Mouse (Mus musculus): ENCODE measurements around the gene Fam189a2. TPM values are rescaled to one million over a fixed set of nuclear protein-coding genes. Genes with fewer than 3 reads are reported as not detected.

Gene Fam189a2
- total RNA-seq (2021): 10 to 100 TPM; 10.2 to 11.5 TPM

- peak in 1 of 2 experiments; percentile 44 for DNase-seq (ENCODE audit: low spot score in 2 of 2)
- intact Hi-C loops (cut with DNase I): loop anchor here (5.0 kb wide), 1 partner anchor 71 kb away; no protein-coding TSS in a partner anchor
Measured at GRCm38 (mm10) chr19:24030871-24031556, at the start of gene Fam189a2. TSS of gene Fam189a2 (minus strand) at chr19:24031019.

GRCm38 (mm10) chr19:24077658-24078057 lies 46.8 kb upstream of the Fam189a2 start:
- intact Hi-C loops (cut with DNase I): no loop called here
- DNase-seq (ENCODE audit: low spot score in 2 of 2): no peak

GRCm38 (mm10) chr19:24076536-24076935 lies 45.7 kb upstream of the Fam189a2 start:
- intact Hi-C loops (cut with DNase I): no loop called here
- DNase-seq (ENCODE audit: low spot score in 2 of 2): no peak

GRCm38 (mm10) chr19:24075927-24076326 lies 45.1 kb upstream of the Fam189a2 start:
- intact Hi-C loops (cut with DNase I): no loop called here
- DNase-seq (ENCODE audit: low spot score in 2 of 2): peak in 1 of 2 experiments; percentile 49

DNA sequence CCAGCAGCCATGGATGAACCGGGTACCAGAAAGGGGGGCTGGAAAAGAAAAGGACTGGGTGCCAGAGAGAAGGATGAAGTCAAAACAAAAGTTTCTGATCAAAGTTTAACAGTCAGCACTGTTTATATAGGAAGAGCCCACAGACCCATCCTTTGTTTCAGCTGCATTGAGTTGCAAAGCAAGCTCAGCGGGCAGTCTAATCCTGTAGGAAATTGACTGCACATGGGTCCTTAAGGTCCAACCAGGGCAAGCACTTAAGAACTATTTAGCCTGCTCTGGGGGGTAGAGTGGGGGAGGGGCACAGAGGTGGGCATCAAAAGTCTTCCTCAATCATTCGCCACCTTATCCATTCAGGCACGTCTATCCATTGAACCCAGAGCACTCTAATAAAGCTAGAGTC lies 42.3 kb upstream of the Fam189a2 start:
- intact Hi-C loops (cut with DNase I): no loop called here
- no peak for DNase-seq (ENCODE audit: low spot score in 2 of 2)

DNA sequence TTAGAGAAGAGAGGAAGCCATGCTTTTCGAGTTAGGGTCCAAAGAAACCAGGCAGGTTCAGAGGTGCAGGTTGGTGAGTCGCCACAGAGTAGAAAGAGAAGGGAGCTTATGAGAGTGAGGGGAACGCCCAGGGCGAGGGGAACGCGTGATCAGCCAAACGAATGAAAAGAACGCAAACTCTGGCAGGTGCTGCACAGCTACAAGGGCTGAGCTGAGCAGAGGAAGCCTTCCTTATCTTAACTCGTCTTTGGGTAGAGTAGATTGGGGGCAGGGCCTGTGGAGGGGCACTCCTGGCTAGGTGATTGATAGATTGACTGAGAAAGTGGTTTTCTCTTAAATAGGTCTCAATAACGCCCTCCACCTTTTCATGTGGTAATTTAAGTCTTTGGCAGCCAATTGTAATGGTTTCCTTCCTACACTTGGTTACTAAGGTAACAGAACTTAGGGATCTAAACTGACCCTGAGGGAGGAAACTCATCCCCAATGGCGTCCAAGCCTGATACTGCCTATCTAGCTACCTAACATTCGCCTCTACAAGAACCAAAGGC lies 33.6 kb upstream of the Fam189a2 start:
- intact Hi-C loops (cut with DNase I): no loop called here
- DNase-seq (ENCODE audit: low spot score in 2 of 2): no peak

GRCm38 (mm10) chr19:24063585-24063984 lies 32.8 kb upstream of the Fam189a2 start:
- DNase-seq (ENCODE audit: low spot score in 2 of 2): no peak

DNA sequence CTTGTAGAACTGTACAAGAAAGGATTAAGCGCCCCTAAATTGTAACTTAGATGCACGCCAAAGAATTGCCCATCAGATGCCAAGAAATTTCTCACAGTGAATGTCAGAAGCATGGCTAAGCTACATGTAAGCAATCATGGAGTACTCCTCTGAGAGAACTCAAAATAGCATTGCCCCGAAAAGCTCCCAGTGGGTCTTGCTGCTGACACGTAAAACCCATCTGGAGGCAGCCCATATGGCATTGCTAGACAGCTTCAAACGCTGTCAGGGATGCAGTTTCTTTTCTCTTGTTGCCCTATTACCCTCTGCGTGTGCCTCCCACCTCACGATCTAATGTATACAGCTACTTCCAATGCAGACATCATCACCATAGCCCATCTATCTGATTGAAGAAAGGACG lies 28.0 kb upstream of the Fam189a2 start:
- DNase-seq (ENCODE audit: low spot score in 2 of 2): no peak
- intact Hi-C loops (cut with DNase I): loop anchor here (5.0 kb wide), 1 partner anchor 77 kb away; no protein-coding TSS in a partner anchor

More at GRCm38 (mm10) chr19:24063585-24063984, 32.8 kb upstream of the Fam189a2 start:
- intact Hi-C loops (cut with DNase I): no loop called here

- intact Hi-C loops (cut with DNase I): loop anchor here (5.0 kb wide), 1 partner anchor 76 kb away; no protein-coding TSS in a partner anchor
- no peak for DNase-seq (ENCODE audit: low spot score in 2 of 2)
Measured at GRCm38 (mm10) chr19:24058021-24058420, 27.2 kb upstream of the Fam189a2 start.

DNA sequence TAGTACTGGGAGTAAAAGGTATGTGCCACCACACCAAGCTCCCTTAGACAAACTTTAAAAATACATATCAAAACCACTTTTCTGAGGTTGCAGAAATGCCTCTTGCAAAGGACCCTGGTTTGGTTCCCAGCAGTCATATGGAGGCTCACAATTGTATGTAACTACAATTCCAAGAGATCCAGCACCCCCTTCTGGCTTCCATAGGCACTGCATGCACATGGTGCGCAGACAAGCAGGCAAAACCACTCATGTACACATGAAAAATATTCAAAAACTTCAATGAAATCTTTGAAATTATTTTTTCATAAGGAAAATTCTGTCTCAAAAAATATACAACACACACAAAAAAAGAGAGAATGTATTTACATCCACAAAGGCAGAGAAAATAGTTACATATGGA lies 26.1 kb upstream of the Fam189a2 start:
- no peak for DNase-seq (ENCODE audit: low spot score in 2 of 2)

DNA sequence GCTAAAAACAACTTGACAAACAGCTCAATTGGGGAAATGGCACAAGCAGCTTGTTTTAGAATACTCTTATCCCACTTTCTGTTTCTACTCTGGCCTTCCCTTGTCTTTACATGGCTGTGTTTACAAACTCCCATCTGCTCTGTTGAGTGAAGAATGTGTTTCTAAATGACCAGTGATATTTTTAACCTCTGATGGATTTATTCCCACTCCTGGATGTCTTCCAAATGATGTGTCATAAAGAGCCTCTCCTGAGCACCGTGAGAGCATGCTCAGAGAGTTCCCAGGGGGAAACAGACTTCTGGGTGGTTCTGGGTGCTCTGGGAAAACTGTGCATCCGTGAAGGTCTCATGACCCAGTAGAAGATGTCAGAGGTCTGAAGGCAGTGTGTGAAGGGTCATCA lies 24.1 kb upstream of the Fam189a2 start:
- intact Hi-C loops (cut with DNase I): loop anchor here (5.0 kb wide), 1 partner anchor 73 kb away; no protein-coding TSS in a partner anchor
- DNase-seq (ENCODE audit: low spot score in 2 of 2): peak in 1 of 2 experiments; percentile 74

More for the DNA sequence above, 26.1 kb upstream of the Fam189a2 start:
- intact Hi-C loops (cut with DNase I): loop anchor here (5.0 kb wide), 1 partner anchor 75 kb away; no protein-coding TSS in a partner anchor

- DNase-seq (ENCODE audit: low spot score in 2 of 2): no peak
- intact Hi-C loops (cut with DNase I): no loop called here
Measured at GRCm38 (mm10) chr19:24054265-24054664, 23.4 kb upstream of the Fam189a2 start.

DNA sequence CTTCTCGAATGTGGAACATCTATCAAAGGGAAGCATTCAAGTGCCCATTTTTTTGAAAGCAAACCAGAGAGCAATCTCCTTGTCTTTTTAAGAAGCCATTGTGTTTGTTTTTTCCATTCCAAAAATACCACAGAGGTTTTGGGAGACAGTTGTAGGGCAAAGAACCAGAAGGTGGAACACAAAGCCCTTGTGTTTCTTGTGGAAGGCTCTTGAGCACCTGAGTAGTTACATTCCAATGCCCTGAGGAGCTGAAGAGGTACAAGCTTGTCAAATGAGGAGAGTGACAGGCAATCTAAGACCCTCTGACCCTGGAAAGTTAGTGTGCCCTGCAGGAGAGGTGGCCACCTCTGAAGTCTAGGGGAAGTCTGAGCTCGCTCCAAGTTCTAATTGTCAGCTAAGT lies 19.7 kb upstream of the Fam189a2 start:
- intact Hi-C loops (cut with DNase I): no loop called here
- no peak for DNase-seq (ENCODE audit: low spot score in 2 of 2)

DNA sequence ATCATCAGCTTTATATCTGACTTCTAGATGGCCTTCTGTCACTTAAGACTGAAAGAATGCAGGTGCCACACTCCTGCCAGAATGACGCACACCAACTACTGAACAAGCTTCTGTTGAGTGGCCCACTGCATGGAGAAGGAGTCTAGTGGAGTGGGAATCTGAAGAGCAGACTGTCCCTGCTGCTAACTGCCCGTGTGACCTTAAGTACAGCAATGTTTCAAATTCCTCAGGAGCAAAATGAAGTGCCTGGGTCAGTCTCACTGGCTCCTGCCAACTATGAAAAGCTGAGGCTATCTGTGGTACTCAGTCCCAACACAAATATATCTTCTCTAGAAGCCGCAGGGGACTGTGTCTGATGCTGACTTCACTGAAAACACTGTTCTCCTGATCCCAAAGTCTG lies 18.5 kb upstream of the Fam189a2 start:
- intact Hi-C loops (cut with DNase I): no loop called here
- DNase-seq (ENCODE audit: low spot score in 2 of 2): no peak

DNA sequence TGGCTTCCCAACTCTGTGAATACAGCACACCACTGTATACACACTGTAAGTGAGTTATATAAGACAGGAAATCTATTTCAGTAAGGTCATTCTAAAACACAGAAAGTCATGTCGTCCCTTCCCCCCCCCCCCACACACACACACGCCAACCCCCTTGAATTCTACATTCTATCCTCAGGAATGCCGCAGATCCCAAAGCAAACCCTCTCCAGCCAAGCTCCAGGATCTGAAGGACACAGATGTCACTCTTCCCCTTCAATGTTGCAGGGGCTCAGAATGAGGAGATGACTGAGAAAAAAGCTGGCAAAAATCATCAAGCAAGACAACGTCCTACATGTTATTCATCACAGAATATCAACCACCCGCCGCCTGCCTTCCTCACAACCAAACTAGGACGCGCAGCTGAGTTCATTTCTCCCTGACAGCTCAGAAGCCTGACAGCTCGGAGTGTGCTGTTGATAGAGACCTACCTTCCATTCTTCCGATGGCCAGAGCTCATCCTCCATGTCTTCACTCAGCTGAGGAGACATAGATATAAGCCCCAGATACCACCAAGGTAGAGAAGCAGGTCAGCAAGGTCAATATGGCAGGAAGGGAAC lies 15.7 kb upstream of the Fam189a2 start:
- no peak for DNase-seq (ENCODE audit: low spot score in 2 of 2)
- intact Hi-C loops (cut with DNase I): no loop called here

- DNase-seq (ENCODE audit: low spot score in 2 of 2): no peak
- intact Hi-C loops (cut with DNase I): no loop called here
Measured at GRCm38 (mm10) chr19:24042387-24042786, 11.6 kb upstream of the Fam189a2 start.

DNA sequence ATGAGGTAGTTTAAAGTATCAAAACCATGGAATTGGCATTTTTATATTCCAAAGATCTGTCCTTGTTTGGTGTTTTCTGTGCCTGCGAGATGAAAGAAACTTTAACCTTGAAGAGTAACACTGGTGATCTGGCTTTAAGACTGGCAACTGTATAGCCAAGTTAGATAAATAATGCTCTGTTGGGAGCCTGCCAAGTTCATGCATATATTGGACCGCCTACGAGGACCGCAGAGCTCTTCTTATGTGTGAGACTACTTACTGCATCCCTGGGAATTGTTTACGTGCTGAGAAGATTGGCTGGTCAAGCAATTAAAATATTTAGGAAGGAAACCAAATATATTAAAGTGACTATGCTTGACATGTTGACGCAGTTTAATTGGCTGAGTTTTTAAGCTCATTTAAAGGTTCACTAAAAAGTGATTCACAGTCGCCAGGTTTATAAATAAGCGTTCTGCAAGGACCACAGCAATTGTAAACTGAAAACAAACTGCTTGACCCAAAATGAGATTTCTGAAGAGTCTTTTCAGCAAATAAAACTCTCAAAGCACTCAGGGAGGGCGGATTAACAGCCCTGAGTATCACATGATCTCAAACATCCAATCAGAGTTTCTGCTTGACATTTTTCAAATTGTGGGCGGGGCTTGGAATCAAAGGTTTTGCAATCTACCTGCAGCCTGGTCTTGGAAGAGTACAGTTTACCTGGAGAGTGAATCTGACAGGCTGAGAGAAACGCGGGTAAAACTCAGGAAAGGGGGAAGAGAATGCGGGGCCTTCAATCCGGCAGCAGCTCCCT lies 8.4 kb upstream of the Fam189a2 start:
- DNase-seq (ENCODE audit: low spot score in 2 of 2): no peak
- intact Hi-C loops (cut with DNase I): no loop called here

GRCm38 (mm10) chr19:24034367-24034766 lies 3.5 kb upstream of the Fam189a2 start:
- intact Hi-C loops (cut with DNase I): loop anchor here (5.0 kb wide), 1 partner anchor 68 kb away; no protein-coding TSS in a partner anchor
- DNase-seq (ENCODE audit: low spot score in 2 of 2): no peak

DNA sequence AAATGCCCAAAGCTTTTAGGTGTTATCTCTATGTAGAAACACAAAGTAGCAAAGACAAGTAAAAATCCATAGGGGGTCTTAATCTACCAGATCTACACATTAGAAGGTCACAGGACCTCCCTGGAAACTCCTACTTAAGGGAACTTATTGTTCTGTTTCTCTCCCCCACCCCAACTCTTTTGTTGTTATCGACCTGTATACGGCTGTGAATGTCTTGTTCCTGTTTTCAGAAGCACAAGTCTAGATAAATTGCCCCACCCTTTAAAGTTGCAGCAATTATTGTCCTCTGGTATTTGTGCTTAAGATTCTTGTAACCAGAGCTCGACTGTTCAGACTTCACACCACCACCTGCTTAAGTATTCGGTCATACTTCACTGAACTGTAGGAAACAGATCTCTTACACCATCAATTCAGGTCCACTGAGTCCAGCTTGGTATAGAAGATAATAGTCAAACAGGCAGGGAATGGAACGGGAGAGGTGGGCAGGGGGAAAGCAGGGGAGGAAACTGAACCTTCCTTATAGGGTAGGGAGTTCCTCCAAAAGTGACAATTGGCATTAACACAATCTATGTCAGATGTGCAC lies 1.9 kb upstream of the Fam189a2 start:
- intact Hi-C loops (cut with DNase I): loop anchor here (5.0 kb wide), 1 partner anchor 70 kb away; no protein-coding TSS in a partner anchor
- DNase-seq (ENCODE audit: low spot score in 2 of 2): no peak
